Mouse (Mus musculus) ES-Bruce4 (cell line): ENCODE data around the gene Acat2. TPM values are rescaled to one million over a fixed set of nuclear protein-coding genes. Genes with fewer than 3 reads are reported as not detected.

Experiments
- H3K27ac ChIP-seq: 2 replicates; pipeline ENCODE4 v1.5.1; 2012; ENCODE audit warnings: low read length, inconsistent platforms; ENCODE audit not compliant: insufficient read depth
- H3K27me3 ChIP-seq: 2 replicates; pipeline ENCODE4 v1.6.1; 2012; ENCODE audit warnings: mild to moderate bottlenecking, low read length, inconsistent platforms; ENCODE audit not compliant: control insufficient read depth, poor library complexity, insufficient read depth, severe bottlenecking
- H3K36me3 ChIP-seq: 2 replicates; pipeline ENCODE4 v1.6.1; 2012; ENCODE audit warnings: inconsistent platforms, mild to moderate bottlenecking, low read length, moderate library complexity; ENCODE audit not compliant: control insufficient read depth, poor library complexity, insufficient read depth, severe bottlenecking
- H3K4me1 ChIP-seq: one replicate; pipeline ENCODE4 v1.8.1; 2011; ENCODE audit warnings: low read length; ENCODE audit not compliant: control insufficient read depth, insufficient read depth
- H3K4me3 ChIP-seq: 2 replicates; pipeline ENCODE4 v1.5.1; 2011; ENCODE audit warnings: low read depth, mild to moderate bottlenecking, low read length
- H3K9ac ChIP-seq: 2 replicates; pipeline ENCODE4 v1.6.1; 2012; ENCODE audit warnings: low read depth, mild to moderate bottlenecking, inconsistent platforms; ENCODE audit not compliant: poor library complexity, severe bottlenecking
- H3K9me3 ChIP-seq: replicated peaks from 2 replicates; pipeline ENCODE4 v1.6.1; 2012; ENCODE audit warnings: mild to moderate bottlenecking, low read length, inconsistent platforms; ENCODE audit not compliant: control insufficient read depth, poor library complexity, insufficient read depth, severe bottlenecking
- CTCF ChIP-seq: IDR thresholded peaks from one replicate; pipeline ENCODE4 v1.8.1; 2011; ENCODE audit warnings: low read depth, low read length
- EP300 ChIP-seq: IDR thresholded peaks from 2 replicates; pipeline ENCODE4 v1.6.1; 2011; ENCODE audit warnings: low read depth, low read length; ENCODE audit not compliant: insufficient read depth
- POLR2A ChIP-seq: IDR thresholded peaks from one replicate; pipeline ENCODE4 v1.8.1; 2011; ENCODE audit warnings: low read length; ENCODE audit not compliant: insufficient read depth
- polyA plus RNA-seq: library from polyadenylated mRNA; stranded (reverse); fragments of >200 nt; gene quantifications from 2 replicates; pipeline ENCODE4 v1.2.4, GENCODE M21; 2011; ENCODE audit warnings: low read depth; ENCODE audit not compliant: missing spikeins, insufficient read depth, insufficient read length

The Acat2 gene
- polyA plus RNA-seq, 1 experiment, result 104 TPM

- H3K9ac ChIP-seq, result no peak overlapping the region
- no peaks in the 10 kb centered on the region for H3K9me3 ChIP-seq
- TF ChIP-seq EP300, result no peak
- no peak for TF ChIP-seq CTCF
- no peak for TF ChIP-seq POLR2A
Measured at GRCm38 (mm10) chr17:12999069-12999468, 38.5 kb upstream of the Acat2 start.

GRCm38 (mm10) chr17:12997890-12998289 is 37.3 kb upstream of the Acat2 start:
- no peaks in the 10 kb centered on the region for H3K27me3 ChIP-seq
- H3K9ac ChIP-seq, result no peak overlapping the region
- peaks cover 2% of the 10 kb centered on the region for H3K4me1 ChIP-seq
- H3K4me3 ChIP-seq, result no peak overlapping the region
- H3K36me3 ChIP-seq, result no peaks in the 10 kb centered on the region
- H3K27ac ChIP-seq, result peak overlapping the region; percentile 52
- no peak for TF ChIP-seq EP300
- no peak for TF ChIP-seq POLR2A
- TF ChIP-seq CTCF, result no peak
- no peaks in the 10 kb centered on the region for H3K9me3 ChIP-seq

More at GRCm38 (mm10) chr17:12999069-12999468, 38.5 kb upstream of the Acat2 start:
- Histone ChIP-seq H3K27me3 (no peaks in the 10 kb centered on the region), H3K36me3 (no peaks in the 10 kb centered on the region), H3K27ac (peak overlapping the region; percentile 98), H3K4me3 (no peak overlapping the region), H3K4me1 (peaks cover 2% of the 10 kb centered on the region)

GRCm38 (mm10) chr17:12996345-12996744 is 35.8 kb upstream of the Acat2 start:
- no peaks in the 10 kb centered on the region for H3K9me3 ChIP-seq
- H3K27me3 ChIP-seq, result no peaks in the 10 kb centered on the region
- peaks cover 2% of the 10 kb centered on the region for H3K4me1 ChIP-seq
- peak overlapping the region; percentile 58; the same call in 1 of the 2 replicates for H3K27ac ChIP-seq
- TF ChIP-seq CTCF (no peak), EP300 (no peak), POLR2A (no peak)
- H3K36me3 ChIP-seq, result no peaks in the 10 kb centered on the region
- H3K9ac ChIP-seq, result no peak overlapping the region; the same call in 1 of the 2 replicates
- no peak overlapping the region for H3K4me3 ChIP-seq

- TF ChIP-seq CTCF, result no peak
- TF ChIP-seq EP300, result no peak
- TF ChIP-seq POLR2A, result no peak
- peaks cover under 1% of the 10 kb centered on the region; the same call in 1 of the 2 replicates for H3K36me3 ChIP-seq
- H3K27ac ChIP-seq, result peak within 1 kb of the TSS; percentile 92
- no peaks in the 10 kb centered on the region for H3K27me3 ChIP-seq
- no peaks in the 10 kb centered on the region for H3K9me3 ChIP-seq
- H3K4me3 ChIP-seq, result no peak within 1 kb of the TSS
- H3K9ac ChIP-seq, result peak within 1 kb of the TSS; percentile 91
- no peaks in the 10 kb centered on the region for H3K4me1 ChIP-seq
Measured at GRCm38 (mm10) chr17:12994069-12994468, 33.5 kb upstream of the Acat2 start, which contains the start of gene Wtap. Wtap (minus strand) TSS chr17:12994169.

- H3K9ac ChIP-seq, result peak overlapping the region; percentile 100
- H3K4me3 ChIP-seq, result peak overlapping the region; percentile 71
- TF ChIP-seq EP300, result peak; percentile 84; the same call in 1 of the 2 replicates
- no peak for TF ChIP-seq CTCF
- TF ChIP-seq POLR2A, result peak; percentile 37
- H3K9me3 ChIP-seq, result no peaks in the 10 kb centered on the region
- H3K4me1 ChIP-seq, result no peaks in the 10 kb centered on the region
- H3K27ac ChIP-seq, result peak overlapping the region; percentile 92
- no peaks in the 10 kb centered on the region for H3K27me3 ChIP-seq
- peaks cover 7% of the 10 kb centered on the region for H3K36me3 ChIP-seq
Measured at GRCm38 (mm10) chr17:12992470-12992991, 32.0 kb upstream of the Acat2 start.

GRCm38 (mm10) chr17:12991635-12992358 is 31.2 kb upstream of the Acat2 start:
- Histone ChIP-seq H3K9ac (peak overlapping the region; percentile 100), H3K4me3 (peak overlapping the region; percentile 91), H3K9me3 (no peaks in the 10 kb centered on the region), H3K36me3 (peaks cover 7% of the 10 kb centered on the region), H3K27me3 (no peaks in the 10 kb centered on the region), H3K4me1 (no peaks in the 10 kb centered on the region), H3K27ac (peak overlapping the region; percentile 79)
- TF ChIP-seq CTCF (no peak), POLR2A (no peak), EP300 (no peak)
